Mouse (Mus musculus): ENCODE measurements at regions not wholly inside any gene's neighbourhood (a gene's known extent, or its start where the extent isn't known, plus 50 kb on each side); places are given as distances from the start of the nearest gene placed in this dataset.
"Not testable (repeated sequence)": the region's sequence is repeated elsewhere in the genome, so short reads cannot be mapped to it uniquely, and the experiment has no call there.

GRCm38 (mm10) chrX:17818325-17818724, 246.2 kb upstream of the Fundc1 start:
- no peak for DNase-seq (ENCODE audit: low spot score)

DNA sequence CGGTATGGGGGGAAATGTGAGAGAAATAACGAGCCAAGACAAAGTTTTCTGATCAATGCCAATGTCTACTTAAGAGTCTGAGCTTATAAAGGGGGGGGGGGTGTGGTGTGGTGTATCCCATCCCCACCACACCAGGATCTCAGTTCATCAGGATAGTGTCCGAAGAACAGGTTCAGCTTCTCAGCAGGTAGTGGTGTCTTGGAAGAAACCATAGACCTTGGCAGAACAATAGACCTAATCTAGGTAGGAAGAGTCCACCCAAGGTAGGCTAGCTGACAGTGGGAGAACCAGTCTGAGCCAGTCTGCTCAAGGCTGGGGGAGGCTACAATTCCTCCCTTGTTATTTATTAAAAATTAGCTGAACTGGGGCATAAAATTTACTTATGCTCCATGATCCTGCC, 245.5 kb upstream of the Fundc1 start:
- DNase-seq (ENCODE audit: low spot score): no peak

- not testable (repeated sequence) for DNase-seq (ENCODE audit: low spot score)
Observed at GRCm38 (mm10) chrX:17788048-17788447, 215.9 kb upstream of the Fundc1 start.

DNA sequence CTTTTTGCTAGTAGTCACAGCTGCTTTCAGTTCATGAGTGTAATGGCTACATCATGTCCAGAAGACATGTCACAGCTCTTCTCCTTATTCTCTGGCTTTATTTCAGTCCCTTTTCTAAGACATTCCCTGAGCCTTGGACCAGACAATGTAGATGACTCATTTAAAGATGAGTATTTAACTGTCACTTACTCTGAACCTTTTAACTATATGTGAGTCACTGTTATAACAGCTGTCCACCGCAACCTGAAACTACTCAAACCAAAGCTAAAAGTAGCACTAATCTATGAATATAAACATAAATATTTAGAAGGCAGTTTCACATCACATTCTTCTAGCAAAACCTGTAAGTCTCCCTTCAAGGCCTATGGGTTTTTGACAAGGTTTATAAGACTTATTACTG, 203.8 kb upstream of the Fundc1 start:
- no peak for DNase-seq (ENCODE audit: low spot score)

DNA sequence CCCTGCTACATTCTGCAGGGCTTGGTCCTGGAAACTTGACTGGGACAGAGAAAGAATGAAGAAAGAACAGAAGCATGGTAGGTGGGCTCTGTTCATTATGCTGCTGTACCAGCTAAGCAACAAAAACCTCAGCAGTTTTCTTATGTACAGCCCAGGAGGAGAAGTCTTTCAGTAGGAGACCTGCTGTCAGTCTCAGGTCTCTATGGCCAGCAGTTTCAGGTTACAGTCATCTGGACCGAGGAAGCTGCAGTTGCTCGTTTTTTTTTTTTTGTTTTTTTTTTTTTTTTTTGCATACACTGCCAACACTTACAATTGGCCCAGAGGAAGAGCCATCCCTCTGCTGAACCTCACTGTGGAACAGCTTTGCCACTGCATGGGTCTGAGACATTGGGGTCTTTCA, 180.7 kb upstream of the Fundc1 start:
- DNase-seq (ENCODE audit: low spot score): no peak

GRCm38 (mm10) chrX:17751466-17751865, 179.3 kb upstream of the Fundc1 start:
- no peak for DNase-seq (ENCODE audit: low spot score)

DNA sequence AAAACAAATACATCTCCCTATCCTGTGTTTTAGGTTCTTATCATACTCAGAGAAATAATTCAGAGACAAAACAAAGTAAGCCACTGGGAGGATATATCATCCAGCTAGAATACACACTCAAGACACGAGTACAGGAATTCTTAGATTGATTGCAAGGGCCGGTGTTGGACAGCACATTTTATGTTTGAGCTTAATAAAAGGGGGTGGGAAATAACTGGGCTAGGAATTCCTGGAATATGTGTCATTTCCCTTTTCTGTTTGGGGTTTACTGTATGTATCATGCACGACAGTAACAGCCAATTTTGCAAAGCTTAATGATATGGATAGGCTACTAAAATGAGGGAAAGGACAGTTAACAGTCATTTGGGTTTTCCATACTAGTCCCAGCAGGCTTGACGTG, 158.1 kb upstream of the Fundc1 start:
- DNase-seq (ENCODE audit: low spot score): no peak

DNA sequence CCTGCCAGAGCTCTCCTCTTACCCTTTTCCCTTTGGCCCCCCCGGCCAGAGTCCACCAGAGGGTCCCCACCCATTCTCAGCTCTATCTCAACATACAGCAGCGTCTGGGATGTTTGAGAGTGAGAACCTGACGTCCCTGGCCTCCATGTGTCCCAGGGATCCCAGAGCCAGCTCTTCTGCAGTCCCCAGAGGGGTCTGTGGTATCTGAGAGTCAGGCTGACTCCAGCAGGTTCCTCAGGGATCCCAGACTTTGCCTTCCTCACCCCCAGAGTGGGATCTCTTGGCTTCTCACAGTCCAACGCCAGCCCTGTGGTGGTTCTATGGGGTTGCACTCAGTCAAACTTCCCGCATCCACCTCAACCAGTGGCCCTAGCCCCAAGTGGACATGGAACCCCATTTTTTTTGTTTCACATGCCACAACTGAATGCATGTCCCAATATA, 153.7 kb upstream of the Fundc1 start:
- no peak for DNase-seq (ENCODE audit: low spot score)

GRCm38 (mm10) chrX:17724990-17725779, 153.1 kb upstream of the Fundc1 start:
- peak; percentile 47 for DNase-seq (ENCODE audit: low spot score)

- no peak for DNase-seq (ENCODE audit: low spot score)
Observed at GRCm38 (mm10) chrX:17724398-17724797, 152.3 kb upstream of the Fundc1 start.

DNA sequence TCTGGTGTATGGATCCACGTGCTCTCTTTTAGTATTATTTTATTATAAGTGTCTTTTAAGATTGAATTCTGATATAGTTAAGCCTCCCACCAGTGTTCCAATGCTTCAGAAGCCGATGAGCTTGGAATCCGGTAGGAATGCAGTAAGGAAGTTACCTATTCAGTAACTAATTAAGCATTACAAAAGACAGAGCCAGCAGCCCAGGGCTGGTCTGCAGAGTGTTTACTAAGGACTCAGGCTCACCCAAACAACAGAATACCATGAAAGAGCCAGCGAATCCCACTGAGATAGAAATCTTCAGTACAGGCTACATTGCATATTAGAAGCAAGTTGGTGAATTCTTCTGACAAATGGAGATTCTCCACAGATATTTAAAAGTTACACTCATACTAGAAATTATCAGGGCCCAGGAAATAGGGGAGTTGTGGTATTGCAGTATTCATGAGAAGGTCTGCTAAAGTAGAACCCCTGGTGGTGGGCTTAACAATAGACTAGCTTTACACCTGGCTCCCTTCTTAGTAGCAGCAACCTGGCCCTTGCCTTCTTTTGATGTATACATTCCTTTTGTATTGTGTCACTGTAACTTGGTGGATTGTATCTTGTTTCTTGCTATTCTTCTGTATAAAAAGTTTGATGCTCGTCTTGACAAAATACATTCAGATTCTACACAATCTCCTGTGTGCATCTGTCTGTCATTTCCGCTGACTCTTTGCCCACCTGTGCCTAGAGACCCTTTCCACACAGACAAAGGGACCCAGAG, 149.9 kb upstream of the Fundc1 start:
- DNase-seq (ENCODE audit: low spot score): not testable (repeated sequence)

- DNase-seq (ENCODE audit: low spot score): no peak
Observed at GRCm38 (mm10) chrX:17714534-17714933, 142.4 kb upstream of the Fundc1 start.

DNA sequence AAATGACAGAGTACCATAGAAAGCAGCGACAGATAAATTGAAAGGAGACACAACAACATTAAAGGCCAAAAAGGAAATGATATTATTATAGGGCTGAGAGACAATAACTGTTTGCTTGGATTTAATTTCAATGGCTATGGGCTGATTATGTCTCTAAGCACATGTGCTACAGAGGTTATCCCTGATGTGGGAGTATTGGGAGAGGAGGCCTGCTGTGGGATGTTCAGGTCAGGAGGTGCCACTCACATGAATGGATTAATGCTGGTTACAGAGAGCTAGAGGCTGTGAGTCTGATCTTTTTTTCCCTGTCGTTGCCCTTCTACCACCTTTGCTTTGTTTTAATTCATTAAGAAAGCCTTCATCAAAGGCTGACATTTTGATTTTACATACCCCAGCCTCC, 140.8 kb upstream of the Fundc1 start:
- DNase-seq (ENCODE audit: low spot score): no peak

DNA sequence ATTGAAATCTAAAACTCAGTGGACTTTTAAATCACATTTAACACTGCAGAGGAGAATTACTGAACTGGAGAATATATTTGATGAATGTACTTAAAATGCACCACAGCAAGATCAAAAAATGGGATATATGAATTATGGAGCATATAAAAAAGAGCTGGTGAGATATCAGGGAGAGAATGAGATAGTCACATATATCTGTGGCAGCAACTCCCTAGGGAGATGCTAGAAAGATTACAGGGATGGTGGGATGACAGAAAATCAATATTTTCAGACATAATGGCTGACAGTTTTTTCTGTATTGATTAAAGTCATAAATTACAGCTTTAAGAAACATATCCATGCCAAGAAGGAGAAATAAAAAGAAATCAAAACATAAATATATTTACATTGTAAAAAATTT, 140.3 kb upstream of the Fundc1 start:
- DNase-seq (ENCODE audit: low spot score): no peak

Data from embryo, embryonic 10.5 days (tissue).